Mouse (Mus musculus) intestine, postnatal 0 days (tissue): Measurements from ENCODE around the gene Vps54. TPM values are rescaled to one million over a fixed set of nuclear protein-coding genes. Genes with fewer than 3 reads are reported as not detected.
A peak's percentile ranks its signal among the peaks of the same experiment; 100 is the strongest.

Source experiments
- ATAC-seq: fragments of 200-750 bp; cut with Nextera tagmentation; 2 replicates; pipeline ENCODE4 v1.8.0; 2017; ENCODE audit warnings: mild to moderate bottlenecking, moderate TSS enrichment, moderate library complexity
- H3K27ac ChIP-seq: fragments of 300-500 bp; sonication (generic); 2 replicates; pipeline ENCODE4 v1.5.1; 2014; ENCODE audit warnings: mild to moderate bottlenecking, low read depth, low read length, moderate library complexity
- H3K27me3 ChIP-seq: fragments of 300-500 bp; sonication (generic); replicated peaks from 2 replicates; pipeline ENCODE4 v1.6.1; 2014; ENCODE audit warnings: low read length, mixed read lengths; ENCODE audit not compliant: control insufficient read depth, insufficient read depth
- H3K36me3 ChIP-seq: fragments of 300-500 bp; sonication (generic); 2 replicates; pipeline ENCODE4 v1.6.1; 2014; ENCODE audit warnings: mild to moderate bottlenecking, moderate library complexity; ENCODE audit not compliant: control insufficient read depth, insufficient read depth
- H3K4me1 ChIP-seq: fragments of 300-500 bp; sonication (generic); replicated peaks from 2 replicates; pipeline ENCODE4 v1.6.1; 2014; ENCODE audit warnings: antibody characterized with exemption, low read length, mixed read lengths; ENCODE audit not compliant: control insufficient read depth, insufficient read depth
- H3K4me2 ChIP-seq: fragments of 300-500 bp; sonication (generic); replicated peaks from 2 replicates; pipeline ENCODE4 v1.6.1; 2014; ENCODE audit warnings: low read depth, mild to moderate bottlenecking, moderate library complexity
- H3K4me3 ChIP-seq: fragments of 300-500 bp; sonication (generic); 2 replicates; pipeline ENCODE4 v1.5.1; 2014; ENCODE audit warnings: low read depth, low read length
- H3K9ac ChIP-seq: fragments of 300-500 bp; sonication (generic); 2 replicates; pipeline ENCODE4 v1.6.1; 2014; ENCODE audit warnings: mild to moderate bottlenecking, low read depth, low read length
- H3K9me3 ChIP-seq: fragments of 300-500 bp; sonication (generic); 2 replicates; pipeline ENCODE4 v1.6.1; 2016; ENCODE audit warnings: mixed run types; ENCODE audit not compliant: control insufficient read depth
- CTCF ChIP-seq: sonication (generic); IDR thresholded peaks from 2 replicates; pipeline ENCODE4 v1.5.1; 2016; ENCODE audit warnings: low read depth, mild to moderate bottlenecking, control low read depth, antibody characterized with exemption, moderate library complexity
- WGBS: fragments of 180-500 bp; shearing (Covaris S2); extraction: QIAGEN DNeasy Blood & Tissue Kit; methylation state at CpG from one replicate; pipeline ENCODE4 v1.1.7; 2014; 5-methylcytosine and 5-hydroxymethylcytosine counted together
- polyA plus RNA-seq: library from polyadenylated mRNA; unstranded; fragments of >200 nt; fragmentation: Nextera tagmentation; extraction: Ambion mirVana; gene quantifications from 2 replicates; pipeline ENCODE4 v1.2.1, GENCODE M21; 2015

Gene Vps54
- polyA plus RNA-seq, 1 experiment from 2014 or later: 18.2 TPM

GRCm38 (mm10) chr11:21224041-21224440, 15.0 kb upstream of the Vps54 start:
- Histone ChIP-seq H3K9me3 (no peaks in the 10 kb centered on the region), H3K4me2 (no peak overlapping the region), H3K4me3 (no peak overlapping the region), H3K27me3 (no peaks in the 10 kb centered on the region), H3K36me3 (no peaks in the 10 kb centered on the region), H3K27ac (peak overlapping the region; percentile 86; the same call in 1 of the 2 replicates), H3K4me1 (peaks cover 10% of the 10 kb centered on the region; the same call in 1 of the 2 replicates), H3K9ac (no peak overlapping the region)
- no peak for ATAC-seq
- WGBS: 87% methylated on average over 6 of the region's 6 CpGs
- no peak for TF ChIP-seq CTCF

DNA sequence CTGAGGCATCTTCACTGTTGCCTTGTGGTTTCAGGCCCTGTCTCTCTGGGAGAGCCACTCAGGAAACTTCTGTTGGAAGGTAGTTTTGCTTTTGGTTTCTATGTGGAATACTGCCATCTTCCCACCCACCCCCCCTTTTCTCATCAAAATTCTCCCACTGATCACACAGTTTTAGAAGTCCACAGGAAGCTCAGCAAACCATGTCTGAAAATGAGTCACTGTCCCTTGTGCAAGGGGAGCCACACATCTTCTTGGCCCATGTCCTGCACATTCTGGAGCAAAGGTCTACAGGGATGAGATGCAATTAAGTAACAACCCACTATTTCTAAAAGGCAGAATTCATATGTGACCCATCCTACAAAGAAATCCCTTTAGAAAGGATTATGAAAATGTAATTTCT, 14.6 kb upstream of the Vps54 start:
- 0 out of 2 replicates have a peak overlapping the region, but pooled peaks have one; percentile 86 for H3K27ac ChIP-seq
- H3K4me3 ChIP-seq: no peak overlapping the region
- ATAC-seq: no peak
- H3K9ac ChIP-seq: no peak overlapping the region
- TF ChIP-seq CTCF: no peak
- H3K27me3 ChIP-seq: no peaks in the 10 kb centered on the region
- H3K4me1 ChIP-seq: peaks cover 10% of the 10 kb centered on the region; the same call in 1 of the 2 replicates
- no peaks in the 10 kb centered on the region for H3K36me3 ChIP-seq
- H3K4me2 ChIP-seq: no peak overlapping the region
- H3K9me3 ChIP-seq: no peaks in the 10 kb centered on the region

- Histone ChIP-seq H3K9me3 (no peaks in the 10 kb centered on the region), H3K27ac (no peak overlapping the region), H3K4me2 (no peak overlapping the region), H3K4me3 (no peak overlapping the region), H3K9ac (no peak overlapping the region), H3K27me3 (no peaks in the 10 kb centered on the region), H3K4me1 (peaks cover 10% of the 10 kb centered on the region; the same call in 1 of the 2 replicates), H3K36me3 (no peaks in the 10 kb centered on the region)
- TF ChIP-seq CTCF: no peak
- no peak for ATAC-seq
Observed at GRCm38 (mm10) chr11:21224983-21225382, 14.1 kb upstream of the Vps54 start.

DNA sequence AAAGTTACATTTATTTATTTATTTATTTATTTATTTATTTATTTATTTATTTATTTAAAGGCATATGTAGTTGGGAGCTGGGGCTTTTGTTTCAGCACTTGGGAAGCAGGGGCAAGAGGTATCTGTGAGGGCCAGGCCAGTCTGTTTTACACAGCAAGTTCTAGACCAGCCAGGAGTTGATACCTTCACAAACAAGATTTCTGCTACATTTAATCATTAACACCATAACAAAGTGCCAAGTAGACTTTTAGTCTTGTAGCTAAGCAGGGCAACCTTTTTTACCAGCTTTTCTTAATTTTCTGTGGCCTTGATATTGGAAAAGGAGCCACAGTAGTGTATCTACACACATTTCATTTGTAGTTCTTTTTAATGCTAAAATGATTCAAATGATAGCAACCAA, 3.7 kb upstream of the Vps54 start:
- H3K9me3 ChIP-seq: no peaks in the 10 kb centered on the region
- ATAC-seq: no peak
- H3K4me2 ChIP-seq: no peak overlapping the region
- no peaks in the 10 kb centered on the region for H3K4me1 ChIP-seq
- no peaks in the 10 kb centered on the region for H3K27me3 ChIP-seq
- no peak overlapping the region for H3K9ac ChIP-seq
- H3K4me3 ChIP-seq: no peak overlapping the region
- TF ChIP-seq CTCF: no peak
- no peak overlapping the region for H3K27ac ChIP-seq
- H3K36me3 ChIP-seq: no peaks in the 10 kb centered on the region

DNA sequence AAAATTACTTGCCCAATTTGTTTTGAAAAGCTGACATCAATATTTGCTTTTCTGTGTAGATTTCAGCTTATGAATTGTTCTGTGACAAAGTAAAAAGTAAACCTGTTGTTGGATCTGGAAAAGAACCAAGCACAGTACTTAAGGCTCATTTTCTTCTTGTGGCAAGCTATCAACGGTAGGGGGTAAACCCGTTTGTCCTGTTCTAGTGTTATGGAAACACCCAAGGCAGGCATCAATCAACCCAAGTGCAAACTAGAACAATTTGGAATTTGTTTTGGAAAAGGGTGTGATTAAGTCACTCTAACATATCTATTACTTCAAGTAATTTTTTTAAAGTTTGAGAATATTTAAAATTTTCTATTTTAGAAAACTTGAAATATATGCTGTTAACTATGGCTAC, 3.3 kb upstream of the Vps54 start:
- Histone ChIP-seq H3K4me2 (no peak overlapping the region), H3K9me3 (no peaks in the 10 kb centered on the region), H3K27ac (no peak overlapping the region), H3K9ac (no peak overlapping the region), H3K27me3 (no peaks in the 10 kb centered on the region), H3K36me3 (no peaks in the 10 kb centered on the region), H3K4me1 (no peaks in the 10 kb centered on the region), H3K4me3 (no peak overlapping the region)
- ATAC-seq: no peak
- 23% methylated on average over 2 of the region's 2 CpGs for WGBS
- TF ChIP-seq CTCF: no peak

DNA sequence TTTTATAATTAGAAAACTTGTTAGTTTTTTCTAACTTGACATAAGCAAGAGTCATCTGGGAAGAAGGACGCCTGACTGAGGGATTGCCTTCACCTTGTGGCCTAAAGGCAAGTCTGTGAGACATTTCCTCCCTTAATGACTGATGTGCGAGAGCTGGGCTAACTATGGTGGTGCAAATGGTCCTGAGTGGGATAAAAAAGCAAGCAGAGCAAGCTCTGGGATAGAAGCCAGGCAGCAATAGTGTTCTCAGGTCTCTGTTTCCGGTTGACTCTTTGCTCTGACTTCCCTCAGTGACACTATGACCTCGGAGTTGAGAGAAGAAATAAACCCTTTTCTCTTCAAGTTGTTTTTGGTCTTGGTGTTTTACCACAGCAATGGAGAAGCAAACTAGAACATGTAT, 2.1 kb upstream of the Vps54 start:
- no peak overlapping the region for H3K4me3 ChIP-seq
- H3K36me3 ChIP-seq: no peaks in the 10 kb centered on the region
- no peaks in the 10 kb centered on the region for H3K4me1 ChIP-seq
- 84% methylated on average over 4 of the region's 4 CpGs for WGBS
- no peak overlapping the region for H3K9ac ChIP-seq
- no peaks in the 10 kb centered on the region for H3K9me3 ChIP-seq
- H3K4me2 ChIP-seq: no peak overlapping the region
- H3K27me3 ChIP-seq: no peaks in the 10 kb centered on the region
- H3K27ac ChIP-seq: no peak overlapping the region
- no peak for TF ChIP-seq CTCF
- no peak for ATAC-seq
